ENCODE assay signal across 20 mouse cellular contexts in genomic region chr9:13679696-13680095, GRCm38 (mm10).
DNase-seq lines count a peak whose midpoint lies in the region; ATAC-seq lines count a peak whose summit lies in the region.
"Had no signal": no experiment of that assay in that cellular context is flagged by ENCODE, and none has a peak within 500 bp of the region (broad histone marks: within the 10 kb centered on the region; RNA-seq: fewer than 3 reads in every experiment).

No protein-coding gene starts in this region.

- H3K36me3 ChIP-seq in liver, embryonic 12.5 days: no peaks in the 10 kb centered on the region
- H3K36me3 ChIP-seq in liver, embryonic 11.5 days (ENCODE audit: control insufficient read depth, insufficient read depth, low read length): no peaks in the 10 kb centered on the region
- H3K36me3 ChIP-seq in midbrain, embryonic 11.5 days (ENCODE audit: control insufficient read depth, insufficient read depth, low read length): no peaks in the 10 kb centered on the region
- no peaks in the 10 kb centered on the region for H3K36me3 ChIP-seq in midbrain, embryonic 13.5 days
- H3K36me3 ChIP-seq in intestine, embryonic 16.5 days (ENCODE audit: control insufficient read depth, insufficient read depth, low read length): no peaks in the 10 kb centered on the region
- H3K36me3 ChIP-seq: embryonic facial prominence, embryonic 10.5 days; embryonic facial prominence, embryonic 12.5 days; forebrain, embryonic 15.5 days had no signal

- DNase-seq in liver, embryonic 11.5 days (ENCODE audit: low spot score): no peak
- DNase-seq in midbrain, embryonic 11.5 days (ENCODE audit: low spot score, missing footprints): peak; percentile 37
- DNase-seq: adrenal gland, adult 8-10 months; adrenal gland, postnatal 14 days; adrenal gland, postnatal 36 days; cerebellum, adult 11-12 months; cerebellum, adult 2 months; cerebellum, adult 9-10 months; cerebellum, postnatal 10 days; cerebellum, postnatal 25 days had no signal

- no peaks in the 10 kb centered on the region for H3K9me3 ChIP-seq in liver, embryonic 12.5 days (replicated peaks)
- H3K9me3 ChIP-seq in liver, embryonic 11.5 days (ENCODE audit: control insufficient read depth, low read length): no peaks in the 10 kb centered on the region
- no peaks in the 10 kb centered on the region for H3K9me3 ChIP-seq in midbrain, embryonic 11.5 days (ENCODE audit: control insufficient read depth, low read length)
- no peaks in the 10 kb centered on the region for H3K9me3 ChIP-seq in midbrain, embryonic 13.5 days
- H3K9me3 ChIP-seq in intestine, embryonic 16.5 days (ENCODE audit: control insufficient read depth, low read length): no peaks in the 10 kb centered on the region
- H3K9me3 ChIP-seq: embryonic facial prominence, embryonic 10.5 days; embryonic facial prominence, embryonic 12.5 days; forebrain, embryonic 13.5 days; forebrain, embryonic 15.5 days had no signal

- H3K4me1 ChIP-seq in liver, embryonic 12.5 days: peaks cover 24% of the 10 kb centered on the region
- H3K4me1 ChIP-seq in liver, embryonic 11.5 days (replicated peaks; ENCODE audit: control insufficient read depth, insufficient read depth, low read length): peaks cover 5% of the 10 kb centered on the region
- no peaks in the 10 kb centered on the region for H3K4me1 ChIP-seq in midbrain, embryonic 11.5 days (ENCODE audit: control insufficient read depth, insufficient read depth, low read length)
- 0 out of 2 replicates have a peak, but pooled peaks cover 7% of the 10 kb centered on the region for H3K4me1 ChIP-seq in midbrain, embryonic 13.5 days (replicated peaks)
- H3K4me1 ChIP-seq in intestine, embryonic 16.5 days (ENCODE audit: control insufficient read depth, insufficient read depth, low read length): peaks cover 8% of the 10 kb centered on the region; the same call in 1 of the 2 replicates

- WGBS in liver, embryonic 12.5 days (ENCODE audit: insufficient replicate concordance): 72% methylated on average over 2 of the region's 2 CpGs
- WGBS in liver, embryonic 11.5 days: 87% methylated on average over 2 of the region's 2 CpGs
- 97% methylated on average over 2 of the region's 2 CpGs for WGBS in midbrain, embryonic 11.5 days
- WGBS in midbrain, embryonic 13.5 days: 97% methylated on average over 2 of the region's 2 CpGs
- WGBS in intestine, embryonic 16.5 days: 96% methylated on average over 2 of the region's 2 CpGs

- H3K4me3 ChIP-seq in liver, embryonic 12.5 days: no peak overlapping the region
- no peak overlapping the region for H3K4me3 ChIP-seq in liver, embryonic 11.5 days (ENCODE audit: low read depth, low read length)
- no peak overlapping the region for H3K4me3 ChIP-seq in midbrain, embryonic 11.5 days (ENCODE audit: low read depth, low read length)
- no peak overlapping the region for H3K4me3 ChIP-seq in midbrain, embryonic 13.5 days (replicated peaks)
- no peak overlapping the region for H3K4me3 ChIP-seq in intestine, embryonic 16.5 days (ENCODE audit: low read length)
- H3K4me3 ChIP-seq: embryonic facial prominence, embryonic 10.5 days; embryonic facial prominence, embryonic 12.5 days; forebrain, embryonic 13.5 days; forebrain, embryonic 15.5 days had no signal

- H3K27ac ChIP-seq in liver, embryonic 12.5 days: no peak overlapping the region
- H3K27ac ChIP-seq in liver, embryonic 11.5 days (ENCODE audit: low read depth, low read length): no peak overlapping the region
- H3K27ac ChIP-seq in midbrain, embryonic 11.5 days (ENCODE audit: low read depth, low read length): no peak overlapping the region
- H3K27ac ChIP-seq in midbrain, embryonic 13.5 days: no peak overlapping the region
- H3K27ac ChIP-seq in intestine, embryonic 16.5 days (ENCODE audit: low read length): no peak overlapping the region
- H3K27ac ChIP-seq: embryonic facial prominence, embryonic 10.5 days; embryonic facial prominence, embryonic 12.5 days; forebrain, embryonic 13.5 days; forebrain, embryonic 15.5 days had no signal

- no peak overlapping the region for H3K9ac ChIP-seq in liver, embryonic 12.5 days
- H3K9ac ChIP-seq in liver, embryonic 11.5 days (ENCODE audit: low read depth, low read length): no peak overlapping the region
- no peak overlapping the region for H3K9ac ChIP-seq in midbrain, embryonic 11.5 days (ENCODE audit: low read length)
- H3K9ac ChIP-seq in midbrain, embryonic 13.5 days (replicated peaks): no peak overlapping the region
- H3K9ac ChIP-seq in intestine, embryonic 16.5 days (ENCODE audit: low read depth, low read length): no peak overlapping the region
- H3K9ac ChIP-seq: embryonic facial prominence, embryonic 12.5 days; forebrain, embryonic 13.5 days; forebrain, embryonic 15.5 days had no signal

- H3K4me2 ChIP-seq in liver, embryonic 12.5 days: no peak overlapping the region
- no peak overlapping the region for H3K4me2 ChIP-seq in liver, embryonic 11.5 days
- H3K4me2 ChIP-seq in midbrain, embryonic 11.5 days: no peak overlapping the region
- no peak overlapping the region for H3K4me2 ChIP-seq in midbrain, embryonic 13.5 days (replicated peaks)
- H3K4me2 ChIP-seq in intestine, embryonic 16.5 days (ENCODE audit: low read depth, low read length): no peak overlapping the region
- H3K4me2 ChIP-seq: embryonic facial prominence, embryonic 12.5 days; forebrain, embryonic 13.5 days; forebrain, embryonic 15.5 days had no signal

- H3K27me3 ChIP-seq in liver, embryonic 12.5 days (replicated peaks): no peaks in the 10 kb centered on the region
- H3K27me3 ChIP-seq in liver, embryonic 11.5 days (replicated peaks; ENCODE audit: control insufficient read depth, insufficient read depth, low read length): no peaks in the 10 kb centered on the region
- H3K27me3 ChIP-seq in midbrain, embryonic 11.5 days (ENCODE audit: control insufficient read depth, insufficient read depth, low read length): no peaks in the 10 kb centered on the region
- no peaks in the 10 kb centered on the region for H3K27me3 ChIP-seq in midbrain, embryonic 13.5 days
- H3K27me3 ChIP-seq in intestine, embryonic 16.5 days (replicated peaks; ENCODE audit: control insufficient read depth, insufficient read depth, low read length): no peaks in the 10 kb centered on the region
- H3K27me3 ChIP-seq: embryonic facial prominence, embryonic 12.5 days; forebrain, embryonic 13.5 days; forebrain, embryonic 15.5 days; Patski had no signal

- peak; percentile 53; the same call in 1 of the 2 replicates for ATAC-seq in liver, embryonic 12.5 days
- no peak for ATAC-seq in liver, embryonic 11.5 days (replicated peaks; ENCODE audit: low FRiP score)
- ATAC-seq in midbrain, embryonic 11.5 days (ENCODE audit: low FRiP score): no peak
- ATAC-seq in midbrain, embryonic 13.5 days: no peak
- ATAC-seq in megakaryocyte-erythroid progenitor cell, adult 5-6 weeks (replicated peaks; ENCODE audit: low FRiP score, low TSS enrichment, poor library complexity, severe bottlenecking): peak; percentile 33; the same call in 1 of the 2 replicates
- no peak for ATAC-seq in intestine, embryonic 16.5 days
- ATAC-seq: activated CD4-positive, CD25-positive, alpha-beta regulatory T cell, adult 4 months; forebrain, embryonic 13.5 days; forebrain, embryonic 15.5 days; Patski had no signal

Comparison
In these comparisons a context has a peak if more than half of its experiments do, and no peak if none do; other contexts are left out.
1. ATAC-seq: peak in liver, embryonic 12.5 days (single experiment) and megakaryocyte-erythroid progenitor cell, adult 5-6 weeks (single experiment); none in liver, embryonic 11.5 days (single experiment), midbrain, embryonic 11.5 days (single experiment), midbrain, embryonic 13.5 days (single experiment) and intestine, embryonic 16.5 days (single experiment).